ENCODE assay signal across 15 mouse cellular contexts in the genomic region with DNA sequence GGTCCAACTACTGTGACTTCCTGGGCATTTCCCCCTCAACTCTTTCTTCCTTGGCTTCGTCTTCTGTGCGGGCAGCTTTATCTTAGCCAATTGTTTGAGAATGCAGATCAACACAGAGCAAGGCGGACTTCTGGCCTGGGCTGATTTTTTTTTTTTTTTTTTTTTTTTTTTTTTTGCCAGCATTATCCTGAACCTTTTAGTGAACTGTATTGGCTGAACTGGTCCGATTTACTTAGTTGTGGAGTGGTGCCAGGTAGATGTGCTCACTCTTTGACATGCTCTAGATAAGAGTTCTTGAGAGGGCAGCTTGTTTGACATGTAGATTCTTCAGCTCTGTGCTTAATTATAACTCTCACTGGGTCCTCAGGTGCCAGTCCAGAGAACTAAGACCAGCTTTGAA.
"Had no signal": no experiment of that assay in that cellular context is flagged by ENCODE, and none has a peak within 500 bp of the region (broad histone marks: within the 10 kb centered on the region; RNA-seq: fewer than 3 reads in every experiment).

No protein-coding gene starts in this region.

- H3K9me3 ChIP-seq: intestine, embryonic 15.5 days; limb, embryonic 12.5 days; liver, embryonic 12.5 days; midbrain, embryonic 15.5 days; neural tube, embryonic 13.5 days had no signal

- DNase-seq: kidney, adult 18-20 months; kidney, postnatal 10 days; kidney, postnatal 4 days; liver, postnatal 0 days; retina, postnatal 1 day; right cerebral cortex, postnatal 4 days; spleen, adult 18-20 months; thymus, postnatal 36 days had no signal

- H3K36me3 ChIP-seq: intestine, embryonic 15.5 days; limb, embryonic 12.5 days; liver, embryonic 12.5 days; midbrain, embryonic 15.5 days; neural tube, embryonic 13.5 days had no signal

- ATAC-seq: intestine, embryonic 15.5 days; liver, embryonic 12.5 days; liver, postnatal 0 days; midbrain, embryonic 15.5 days had no signal

- H3K27me3 ChIP-seq: intestine, embryonic 15.5 days; limb, embryonic 12.5 days; liver, embryonic 12.5 days; midbrain, embryonic 15.5 days; neural tube, embryonic 13.5 days had no signal

- H3K9ac ChIP-seq: intestine, embryonic 15.5 days; limb, embryonic 12.5 days; liver, embryonic 12.5 days; liver, postnatal 0 days; midbrain, embryonic 15.5 days; neural tube, embryonic 13.5 days had no signal

- H3K27ac ChIP-seq: intestine, embryonic 15.5 days; layer of hippocampus, adult 2 months; limb, embryonic 12.5 days; liver, embryonic 12.5 days; macrophage; midbrain, embryonic 15.5 days; neural tube, embryonic 13.5 days had no signal

- H3K4me2 ChIP-seq: intestine, embryonic 15.5 days; limb, embryonic 12.5 days; liver, embryonic 12.5 days; midbrain, embryonic 15.5 days; neural tube, embryonic 13.5 days had no signal

- H3K4me3 ChIP-seq: intestine, embryonic 15.5 days; layer of hippocampus, adult 2 months; limb, embryonic 12.5 days; liver, embryonic 12.5 days; midbrain, embryonic 15.5 days; neural tube, embryonic 13.5 days had no signal
